Mouse (Mus musculus) embryonic fibroblast, embryonic 13.5 days (primary cell): ENCODE data around the gene Xylt1.

Source experiments
- CTCF ChIP-seq: IDR thresholded peaks from 2 replicates; pipeline ENCODE4 v1.5.1; 2011; ENCODE audit warnings: mild to moderate bottlenecking, control low read depth, low read length, moderate library complexity, borderline replicate concordance; ENCODE audit not compliant: insufficient read depth
- POLR2A ChIP-seq: IDR thresholded peaks from 2 replicates; pipeline ENCODE4 v1.6.1; 2011; ENCODE audit warnings: low read depth, mild to moderate bottlenecking, control low read depth, low read length, moderate library complexity

GRCm38 (mm10) chr7:117443215-117443614, 62.4 kb downstream of the Xylt1 start:
- no peak for TF ChIP-seq CTCF
- no peak for TF ChIP-seq POLR2A
